Mouse (Mus musculus) cortical plate, adult 2 months (tissue): ENCODE results near the gene Armc8. TPM values are rescaled to one million over a fixed set of nuclear protein-coding genes. Genes with fewer than 3 reads are reported as not detected.

Experiments used
- H3K27ac ChIP-seq: fragments of 200-500 bp; 2 replicates; pipeline ENCODE4 v1.5.1; 2012; ENCODE audit warnings: low read length, control low read depth, inconsistent platforms; ENCODE audit not compliant: insufficient read depth
- H3K4me1 ChIP-seq: fragments of 200-500 bp; 2 replicates; pipeline ENCODE4 v1.6.1; 2011; ENCODE audit warnings: low read length; ENCODE audit not compliant: control insufficient read depth, insufficient read depth
- H3K4me3 ChIP-seq: fragments of 200-500 bp; 2 replicates; pipeline ENCODE4 v1.5.1; 2011; ENCODE audit warnings: mild to moderate bottlenecking, low read length, control low read depth; ENCODE audit not compliant: insufficient read depth
- CTCF ChIP-seq: fragments of 200-500 bp; IDR thresholded peaks from 2 replicates; pipeline ENCODE4 v1.5.1; 2011; ENCODE audit warnings: mild to moderate bottlenecking, control low read depth, low read length; ENCODE audit not compliant: insufficient read depth; ENCODE audit errors: extremely low read depth
- POLR2A ChIP-seq: fragments of 200-500 bp; IDR thresholded peaks from 2 replicates; pipeline ENCODE4 v1.6.1; 2011; ENCODE audit warnings: mild to moderate bottlenecking, low read length, control low read depth; ENCODE audit not compliant: insufficient read depth; ENCODE audit errors: extremely low read depth
- polyA plus RNA-seq: library from polyadenylated mRNA; depleted of rRNA; stranded (reverse); fragments of >200 nt; gene quantifications from 2 replicates; pipeline ENCODE4 v1.2.3, GENCODE M21; 2012

Gene Armc8
- polyA plus RNA-seq, 1 experiment, result 51.3 TPM

- no peak for TF ChIP-seq POLR2A
- no peak for TF ChIP-seq CTCF
- Histone ChIP-seq H3K27ac (no peak within 1 kb of the TSS), H3K4me1 (no peaks in the 10 kb centered on the region), H3K4me3 (no peak within 1 kb of the TSS)
These were observed 117.5 kb downstream of the Armc8 start, which contains the start of gene Nme9 for GRCm38 (mm10) chr9:99451161-99451560. TSS of gene Nme9 (plus strand) at chr9:99451475.

- H3K4me3 ChIP-seq, result no peak overlapping the region
- no peaks in the 10 kb centered on the region for H3K4me1 ChIP-seq
- no peak overlapping the region for H3K27ac ChIP-seq
- TF ChIP-seq POLR2A, result no peak
- peak; percentile 71 for TF ChIP-seq CTCF
These were observed 118.6 kb downstream of the Armc8 start for GRCm38 (mm10) chr9:99449886-99450647.

- TF ChIP-seq POLR2A (no peak), CTCF (no peak)
These were observed 121.4 kb downstream of the Armc8 start for GRCm38 (mm10) chr9:99447323-99447722.

GRCm38 (mm10) chr9:99446259-99446658 lies 122.4 kb downstream of the Armc8 start:
- H3K4me3 ChIP-seq, result no peak overlapping the region
- peaks cover 10% of the 10 kb centered on the region for H3K4me1 ChIP-seq
- TF ChIP-seq CTCF, result no peak
- no peak for TF ChIP-seq POLR2A
- no peak overlapping the region for H3K27ac ChIP-seq

More at GRCm38 (mm10) chr9:99447323-99447722, 121.4 kb downstream of the Armc8 start:
- Histone ChIP-seq H3K4me3 (no peak overlapping the region), H3K4me1 (peaks cover 3% of the 10 kb centered on the region; the same call in 1 of the 2 replicates), H3K27ac (no peak overlapping the region)

GRCm38 (mm10) chr9:99444590-99445178 lies 124.0 kb downstream of the Armc8 start:
- no peak for TF ChIP-seq POLR2A
- peak; percentile 30; the same call in 1 of the 2 replicates for TF ChIP-seq CTCF
- Histone ChIP-seq H3K4me3 (no peak overlapping the region), H3K27ac (no peak overlapping the region), H3K4me1 (peaks cover 10% of the 10 kb centered on the region)

- TF ChIP-seq CTCF, result no peak
- no peak for TF ChIP-seq POLR2A
- no peak overlapping the region for H3K4me3 ChIP-seq
- no peak overlapping the region for H3K27ac ChIP-seq
- peaks cover 14% of the 10 kb centered on the region for H3K4me1 ChIP-seq
These were observed 126.9 kb downstream of the Armc8 start for GRCm38 (mm10) chr9:99441647-99442433.

- no peak overlapping the region for H3K27ac ChIP-seq
- no peak for TF ChIP-seq POLR2A
- TF ChIP-seq CTCF, result no peak
These were observed 127.8 kb downstream of the Armc8 start for GRCm38 (mm10) chr9:99440941-99441340.

GRCm38 (mm10) chr9:99439064-99439463 lies 129.6 kb downstream of the Armc8 start:
- no peak overlapping the region for H3K27ac ChIP-seq
- TF ChIP-seq POLR2A, result no peak
- TF ChIP-seq CTCF, result no peak
- no peak overlapping the region for H3K4me3 ChIP-seq
- H3K4me1 ChIP-seq, result peaks cover 15% of the 10 kb centered on the region

More at GRCm38 (mm10) chr9:99440941-99441340, 127.8 kb downstream of the Armc8 start:
- Histone ChIP-seq H3K4me3 (no peak overlapping the region), H3K4me1 (peaks cover 14% of the 10 kb centered on the region)
